Mouse (Mus musculus): ENCODE results near the gene Zfp992.
"Not testable (repeated sequence)": the region's sequence is repeated elsewhere in the genome, so short reads cannot be mapped to it uniquely, and the experiment has no call there.

DNA sequence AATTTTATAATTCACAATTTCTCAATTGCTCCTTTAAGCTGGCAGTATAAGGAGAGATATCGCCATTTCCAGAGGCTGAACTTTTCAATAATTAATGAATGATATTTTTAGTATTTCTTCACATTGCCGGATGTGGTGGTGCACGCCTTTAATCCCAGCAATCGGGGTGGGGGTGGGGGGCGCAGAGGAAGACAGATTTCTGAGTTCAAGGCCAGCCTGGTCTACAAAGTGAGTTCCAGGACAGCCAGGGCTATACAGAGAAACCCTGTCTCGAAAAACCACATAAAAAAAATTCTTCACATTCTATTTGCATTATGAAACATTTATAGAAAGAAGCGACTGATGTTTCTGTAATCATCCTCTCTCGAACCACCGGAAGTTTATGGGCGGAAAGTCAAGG lies 33.7 kb downstream of the Zfp992 start:
- not testable (repeated sequence) for TF ChIP-seq CTCF (IDR thresholded peaks at IDR 0.05; ENCODE audit: low read depth, low read length); POLR2A (IDR thresholded peaks at IDR 0.05; ENCODE audit: borderline replicate concordance, low read depth, low read length)

All from bone marrow macrophage, adult 2 months (primary cell).